Mouse (Mus musculus) yolk sac, embryonic 10.5 days (tissue): ENCODE results near the gene Tnfrsf1a.

Source experiments
- DNase-seq: peaks from one replicate; pipeline ENCODE4 v3.0.0-alpha.2; 2017; ENCODE audit warnings: low spot score

The Tnfrsf1a gene

DNA sequence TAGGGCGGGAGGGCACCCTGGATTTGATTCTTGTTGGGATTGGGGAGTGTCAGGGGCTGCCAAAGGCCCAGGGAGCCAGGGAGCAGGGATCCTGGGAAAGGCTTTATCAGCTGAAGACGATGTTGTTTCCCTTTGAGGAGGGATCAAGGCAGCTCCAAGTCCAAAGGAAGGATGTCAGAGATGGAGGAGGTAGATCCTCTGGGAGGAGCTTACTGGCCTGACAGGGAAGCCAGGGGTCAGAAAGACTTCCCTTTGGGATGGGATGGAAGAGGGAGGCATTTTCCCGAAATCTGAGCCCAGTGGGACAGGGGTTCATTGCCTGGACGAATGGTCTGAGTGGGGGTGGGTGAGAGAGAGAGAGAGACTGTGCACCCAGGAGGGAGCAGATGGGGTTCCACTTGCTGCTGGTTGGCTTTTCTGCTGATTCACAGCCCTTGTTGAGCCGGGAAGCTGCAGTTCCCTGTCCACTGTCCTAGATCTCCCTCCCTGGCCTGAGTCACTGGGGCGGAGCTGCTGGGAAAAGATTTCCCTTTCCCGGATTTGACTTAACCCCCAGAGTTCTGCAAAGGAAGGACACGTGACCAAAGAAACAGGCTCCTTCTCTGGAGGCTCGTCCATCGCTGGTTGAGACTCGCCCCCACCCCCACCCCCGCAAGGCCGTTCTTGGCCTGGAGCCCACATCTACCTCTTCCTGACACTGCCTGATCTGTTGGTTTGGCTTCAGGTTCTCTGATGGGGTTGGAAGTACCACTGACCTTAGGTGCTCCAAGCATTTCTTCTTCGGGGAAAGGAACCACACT lies 5.4 kb downstream of the Tnfrsf1a start:
- peak; percentile 85 for DNase-seq

- peak; percentile 56 for DNase-seq
Observed at GRCm38 (mm10) chr6:125355197-125355741, 6.1 kb downstream of the Tnfrsf1a start.

GRCm38 (mm10) chr6:125356264-125356663 lies 7.1 kb downstream of the Tnfrsf1a start:
- DNase-seq, result peak; percentile 67

DNA sequence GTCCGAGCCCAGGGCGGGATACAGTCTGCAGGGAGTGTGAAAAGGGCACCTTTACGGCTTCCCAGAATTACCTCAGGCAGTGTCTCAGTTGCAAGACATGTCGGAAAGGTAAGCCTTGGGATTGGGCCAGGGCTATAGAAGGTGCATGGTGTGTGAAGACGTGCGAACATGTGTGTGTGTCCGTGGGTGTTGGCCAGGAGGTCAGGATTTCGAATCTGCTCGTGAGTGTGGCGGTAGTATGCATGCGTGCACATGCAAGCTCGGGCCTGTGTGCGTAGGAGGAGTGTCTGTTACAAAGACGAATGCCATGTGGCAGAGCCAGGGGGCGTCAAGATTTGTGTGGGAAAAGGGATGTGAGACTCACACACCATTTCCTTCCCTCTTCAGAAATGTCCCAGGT lies 8.2 kb downstream of the Tnfrsf1a start:
- DNase-seq, result no peak

GRCm38 (mm10) chr6:125359999-125360398 lies 10.8 kb downstream of the Tnfrsf1a start:
- no peak for DNase-seq

- no peak for DNase-seq
Observed at GRCm38 (mm10) chr6:125360846-125361245, 11.7 kb downstream of the Tnfrsf1a start.

DNA sequence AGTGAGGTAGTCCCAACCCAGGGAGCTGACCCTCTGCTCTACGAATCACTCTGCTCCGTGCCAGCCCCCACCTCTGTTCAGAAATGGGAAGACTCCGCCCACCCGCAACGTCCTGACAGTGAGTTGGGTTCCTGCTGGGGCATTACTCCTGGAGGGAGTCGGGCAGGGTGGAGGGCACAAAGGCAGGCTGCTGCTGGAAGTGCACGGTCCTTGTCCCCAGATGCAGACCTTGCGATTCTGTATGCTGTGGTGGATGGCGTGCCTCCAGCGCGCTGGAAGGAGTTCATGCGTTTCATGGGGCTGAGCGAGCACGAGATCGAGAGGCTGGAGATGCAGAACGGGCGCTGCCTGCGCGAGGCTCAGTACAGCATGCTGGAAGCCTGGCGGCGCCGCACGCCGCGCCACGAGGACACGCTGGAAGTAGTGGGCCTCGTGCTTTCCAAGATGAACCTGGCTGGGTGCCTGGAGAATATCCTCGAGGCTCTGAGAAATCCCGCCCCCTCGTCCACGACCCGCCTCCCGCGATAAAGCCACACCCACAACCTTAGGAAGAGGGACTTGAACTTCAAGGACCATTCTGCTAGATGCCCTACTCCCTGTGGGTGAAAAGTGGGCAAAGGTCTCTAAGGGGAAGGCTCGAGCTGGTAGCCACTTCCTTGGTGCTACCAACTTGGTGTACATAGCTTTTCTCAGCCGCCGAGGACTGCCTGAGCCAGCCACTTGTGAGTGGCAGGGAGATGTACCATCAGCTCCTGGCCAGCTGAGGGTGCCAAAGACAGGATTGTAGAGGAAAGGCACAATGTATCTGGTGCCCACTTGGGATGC lies 12.5 kb downstream of the Tnfrsf1a start:
- no peak for DNase-seq

- DNase-seq, result no peak
Observed at GRCm38 (mm10) chr6:125363021-125363420, 13.9 kb downstream of the Tnfrsf1a start.

GRCm38 (mm10) chr6:125363451-125364242 lies 14.5 kb downstream of the Tnfrsf1a start:
- peak; percentile 86 for DNase-seq

DNA sequence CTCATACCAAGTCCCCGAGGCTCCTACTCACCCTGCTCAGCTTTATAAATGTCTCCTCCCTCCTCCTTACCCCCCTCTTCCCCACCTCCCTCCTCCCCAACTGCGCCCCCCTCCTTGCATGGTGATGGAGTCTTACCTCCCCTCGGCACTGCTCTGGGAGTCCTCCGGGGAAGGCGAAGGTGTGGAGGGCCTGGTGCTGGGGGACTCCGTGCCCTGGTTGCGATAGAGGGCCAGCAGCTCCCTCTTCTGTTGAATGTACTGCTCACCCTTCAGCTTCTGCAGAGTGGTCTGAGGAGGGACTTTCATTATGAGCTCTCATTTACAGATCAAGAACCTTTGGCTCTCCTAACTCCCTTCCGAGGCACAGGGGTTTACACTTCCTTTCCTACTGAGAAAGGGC lies 15.3 kb downstream of the Tnfrsf1a start:
- peak; percentile 54 for DNase-seq

GRCm38 (mm10) chr6:125365522-125365921 lies 16.4 kb downstream of the Tnfrsf1a start:
- DNase-seq, result no peak

GRCm38 (mm10) chr6:125366133-125366532 lies 17.0 kb downstream of the Tnfrsf1a start:
- no peak for DNase-seq

GRCm38 (mm10) chr6:125367758-125368371 lies 18.7 kb downstream of the Tnfrsf1a start:
- no peak for DNase-seq

GRCm38 (mm10) chr6:125377042-125377441 lies 27.9 kb downstream of the Tnfrsf1a start:
- no peak for DNase-seq

- DNase-seq, result peak; percentile 90
Observed at GRCm38 (mm10) chr6:125377582-125378451, 28.7 kb downstream of the Tnfrsf1a start.

DNA sequence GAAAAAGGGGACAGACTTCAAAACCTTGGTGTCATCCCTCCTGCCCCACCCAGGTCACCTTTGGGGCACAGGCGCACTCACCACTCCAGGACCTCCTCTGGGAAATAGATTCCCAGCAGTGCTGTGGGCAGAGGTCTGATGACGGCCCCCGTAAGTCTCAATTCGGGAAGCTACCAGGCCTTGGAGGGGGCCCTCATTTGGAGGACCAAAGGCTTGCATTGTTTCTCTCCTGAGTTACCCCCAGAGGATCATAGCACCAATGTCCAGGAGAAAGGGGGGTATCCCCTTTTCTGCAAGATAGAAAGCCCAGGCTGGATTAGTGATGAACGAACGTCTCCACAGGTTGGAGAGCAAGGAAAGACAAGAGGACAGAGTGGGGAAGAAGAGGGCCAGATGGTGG lies 29.5 kb downstream of the Tnfrsf1a start:
- DNase-seq, result no peak

DNA sequence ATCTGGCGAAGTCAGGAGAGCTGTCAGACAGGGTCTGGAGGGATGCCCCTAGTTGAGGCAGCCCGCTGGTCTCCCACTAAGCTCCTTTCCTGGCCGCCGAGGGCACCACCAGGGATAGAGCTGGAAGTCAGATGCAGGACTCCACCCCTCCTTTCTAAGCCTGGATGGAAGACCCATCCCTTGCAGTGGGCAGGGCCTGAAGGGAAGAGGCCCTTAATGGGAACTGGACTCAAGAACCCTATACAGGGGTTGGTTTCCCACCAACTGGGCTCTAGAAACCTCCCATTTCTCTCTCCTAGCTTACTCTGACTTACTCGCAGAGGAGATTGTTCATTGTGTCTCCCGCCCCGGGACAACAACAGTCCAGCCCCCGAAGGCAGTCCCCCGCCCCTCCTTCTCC lies 30.6 kb downstream of the Tnfrsf1a start:
- DNase-seq, result peak; percentile 52

- peak; percentile 80 for DNase-seq
Observed at GRCm38 (mm10) chr6:125380372-125381360, 31.5 kb downstream of the Tnfrsf1a start, which contains the start of gene Plekhg6. Gene Plekhg6 (minus strand): TSS chr6:125380793.

GRCm38 (mm10) chr6:125382024-125382423 lies 32.9 kb downstream of the Tnfrsf1a start:
- no peak for DNase-seq
